Mouse (Mus musculus) MEL (cell line): ENCODE results near the gene Gm10837. TPM values are rescaled to one million over a fixed set of nuclear protein-coding genes. Genes with fewer than 3 reads are reported as not detected.

Source experiments
- DNase-seq: peaks from one replicate; pipeline ENCODE4 v3.0.0; 2011; ENCODE audit warnings: low read depth, low spot score
- H3K27ac ChIP-seq: 2 replicates; pipeline ENCODE4 v1.5.1; 2012; ENCODE audit warnings: low read depth, mild to moderate bottlenecking, control low read depth, low read length, moderate library complexity; ENCODE audit not compliant: control insufficient read depth
- H3K27me3 ChIP-seq, 2 experiments: fragments of 150-350 bp in 1 of 2; sonication (generic) in 1 of 2; 2 replicates each; pipeline ENCODE4 v1.6.1; 2012; ENCODE audit warnings: low read length in 2 of 2, mild to moderate bottlenecking in 2 of 2, improper control_type of control experiment in 1 of 2, moderate library complexity in 1 of 2; ENCODE audit not compliant: insufficient read depth in 2 of 2, control insufficient read depth in 1 of 2
- H3K36me3 ChIP-seq, 2 experiments: 2 replicates each; pipeline ENCODE4 v1.6.1; 2012 to 2014; ENCODE audit warnings: low read length in 2 of 2, improper control_type of control experiment in 1 of 2, inconsistent platforms in 1 of 2, mild to moderate bottlenecking in 1 of 2; ENCODE audit not compliant: insufficient read depth in 2 of 2, control insufficient read depth in 1 of 2
- H3K4me1 ChIP-seq, 2 experiments: fragments of 150-350 bp in 1 of 2; sonication (generic) in 1 of 2; 2 replicates each; pipeline ENCODE4 v1.6.1; 2012; ENCODE audit warnings: low read length in 2 of 2, improper control_type of control experiment in 1 of 2, mild to moderate bottlenecking in 1 of 2; ENCODE audit not compliant: insufficient read depth in 2 of 2, control insufficient read depth in 1 of 2
- H3K4me3 ChIP-seq, 2 experiments: fragments of 150-350 bp in 1 of 2; sonication (generic) in 1 of 2; 2 replicates each; pipeline ENCODE4 v1.5.1; 2012; ENCODE audit warnings: low read depth in 2 of 2, low read length in 2 of 2, mild to moderate bottlenecking in 2 of 2, moderate library complexity in 2 of 2, control low read depth in 1 of 2, improper control_type of control experiment in 1 of 2; ENCODE audit not compliant: control insufficient read depth in 1 of 2, insufficient read depth in 1 of 2
- H3K79me2 ChIP-seq: 2 replicates; pipeline ENCODE4 v1.6.1; 2012; ENCODE audit warnings: mild to moderate bottlenecking, low read length, moderate library complexity; ENCODE audit not compliant: control insufficient read depth, poor library complexity, insufficient read depth
- H3K9ac ChIP-seq: 2 replicates; pipeline ENCODE4 v1.6.1; 2012; ENCODE audit warnings: low read depth, mild to moderate bottlenecking, control low read depth, low read length, moderate library complexity; ENCODE audit not compliant: control insufficient read depth, poor library complexity, severe bottlenecking
- H3K9me3 ChIP-seq: fragments of 150-350 bp; sonication (generic); replicated peaks from 2 replicates; pipeline ENCODE4 v1.6.1; 2012; ENCODE audit warnings: mild to moderate bottlenecking, low read length, improper control_type of control experiment, moderate library complexity; ENCODE audit not compliant: insufficient read depth
- CHD1 ChIP-seq: IDR thresholded peaks from 2 replicates; pipeline ENCODE4 v1.6.1; 2012; ENCODE audit warnings: low read depth, mild to moderate bottlenecking, inconsistent platforms, low read length, improper control_type of control experiment
- CHD2 ChIP-seq: IDR thresholded peaks from 2 replicates; pipeline ENCODE4 v1.6.1; 2011; ENCODE audit warnings: low read length, improper control_type of control experiment
- E2F4 ChIP-seq: IDR thresholded peaks from 2 replicates; pipeline ENCODE4 v1.6.1; 2011; ENCODE audit warnings: low read depth, low read length, improper control_type of control experiment, borderline replicate concordance
- ETS1 ChIP-seq: IDR thresholded peaks from 2 replicates; pipeline ENCODE4 v1.6.1; 2012; ENCODE audit warnings: low read depth, mild to moderate bottlenecking, inconsistent platforms, low read length, improper control_type of control experiment, moderate library complexity
- GATA1 ChIP-seq: IDR thresholded peaks from 2 replicates; pipeline ENCODE4 v1.6.1; 2011; ENCODE audit warnings: low read depth, low read length, improper control_type of control experiment
- JUND ChIP-seq: IDR thresholded peaks from 2 replicates; pipeline ENCODE4 v1.6.1; 2011; ENCODE audit warnings: low read depth, mild to moderate bottlenecking, improper control_type of control experiment, low read length
- KAT2A ChIP-seq: conservative IDR thresholded peaks from 2 replicates; pipeline ENCODE4 v1.6.1; 2012; ENCODE audit warnings: low read depth, low read length, improper control_type of control experiment, inconsistent platforms
- MAFK ChIP-seq: IDR thresholded peaks from 2 replicates; pipeline ENCODE4 v1.6.1; 2011; ENCODE audit warnings: low read depth, mild to moderate bottlenecking, low read length, improper control_type of control experiment, borderline replicate concordance
- MAX ChIP-seq: IDR thresholded peaks from 2 replicates; pipeline ENCODE4 v1.6.1; 2011; ENCODE audit warnings: low read length, improper control_type of control experiment
- NELFE ChIP-seq: IDR thresholded peaks from 2 replicates; pipeline ENCODE4 v1.6.1; 2011; ENCODE audit warnings: low read depth, low read length, improper control_type of control experiment
- NRF1 ChIP-seq: IDR thresholded peaks from 2 replicates; pipeline ENCODE4 v1.6.1; 2014; ENCODE audit warnings: low read depth, mild to moderate bottlenecking, inconsistent platforms, low read length, improper control_type of control experiment, moderate library complexity; ENCODE audit not compliant: poor library complexity, insufficient read depth, severe bottlenecking
- RAD21 ChIP-seq: IDR thresholded peaks from 2 replicates; pipeline ENCODE4 v1.6.1; 2011; ENCODE audit warnings: mild to moderate bottlenecking, low read depth, low read length, improper control_type of control experiment
- USF1 ChIP-seq: IDR thresholded peaks from 2 replicates; pipeline ENCODE4 v1.6.1; 2014; ENCODE audit warnings: low read depth, mild to moderate bottlenecking, inconsistent platforms, low read length, improper control_type of control experiment, moderate library complexity
- USF2 ChIP-seq, 2 experiments: IDR thresholded peaks; 2 replicates each; pipeline ENCODE4 v1.6.1; 2011 to 2012; ENCODE audit warnings: improper control_type of control experiment in 2 of 2, low read length in 2 of 2, borderline replicate concordance in 1 of 2, inconsistent platforms in 1 of 2, low read depth in 1 of 2, mild to moderate bottlenecking in 1 of 2; ENCODE audit not compliant: insufficient read depth in 1 of 2
- ZC3H11A ChIP-seq: IDR thresholded peaks from 2 replicates; pipeline ENCODE4 v1.6.1; 2012; ENCODE audit warnings: low read depth, mild to moderate bottlenecking, inconsistent platforms, low read length, improper control_type of control experiment
- ZKSCAN1 ChIP-seq: IDR thresholded peaks from 2 replicates; pipeline ENCODE4 v1.6.1; 2012; ENCODE audit warnings: low read depth, mild to moderate bottlenecking, inconsistent platforms, low read length, improper control_type of control experiment, moderate library complexity
- polyA plus RNA-seq, 2 experiments: library from polyadenylated mRNA; stranded (reverse) in 1 of 2; unstranded in 1 of 2; fragments of >175 nt in 1 of 2; fragments of >200 nt in 1 of 2; gene quantifications; 2 replicates each; pipeline versions ENCODE4 v1.2.1 to v1.2.4; 2012; ENCODE audit warnings: low replicate concordance in 2 of 2, low read depth in 1 of 2; ENCODE audit not compliant: insufficient read length in 2 of 2, insufficient read depth in 1 of 2, missing spikeins in 1 of 2
- total RNA-seq: library from RNA; depleted of rRNA; stranded (reverse); fragments of 300-350 nt; gene quantifications from 2 replicates; pipeline ENCODE4 v1.2.3, GENCODE M21; 2012

The Gm10837 gene
- total and polyA plus RNA-seq, 3 experiments: not detected

DNA sequence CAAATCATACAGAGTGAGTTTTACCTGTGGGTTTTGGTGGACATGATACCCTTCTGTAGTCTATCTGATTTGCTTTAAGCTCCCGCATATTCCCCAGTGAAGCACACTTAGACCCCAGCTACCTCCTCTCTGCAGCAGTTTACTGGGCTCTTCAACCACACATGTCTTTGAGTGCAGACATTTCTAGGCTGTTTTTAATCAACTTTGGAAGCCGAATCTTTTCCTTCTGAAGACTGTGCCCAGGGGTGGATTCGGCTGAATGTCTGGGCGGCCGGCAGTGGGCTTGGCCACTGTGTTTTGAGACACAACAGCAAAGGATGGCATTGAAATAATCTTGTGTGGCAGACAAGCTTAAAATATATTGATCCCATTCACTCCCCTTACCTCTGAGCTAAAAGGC is 3.0 kb upstream of the Gm10837 start:
- Histone ChIP-seq H3K27ac (no peak overlapping the region), H3K4me3 (no peak overlapping the region), H3K9me3 (no peaks in the 10 kb centered on the region), H3K36me3 (no peaks in the 10 kb centered on the region), H3K79me2 (no peaks in the 10 kb centered on the region), H3K27me3 (no peaks in the 10 kb centered on the region), H3K9ac (no peak overlapping the region), H3K4me1 (no peaks in the 10 kb centered on the region)
- TF ChIP-seq MAFK: no peak
- TF ChIP-seq CHD1: no peak
- no peak for TF ChIP-seq CHD2
- no peak for TF ChIP-seq NRF1
- no peak for TF ChIP-seq E2F4
- no peak for TF ChIP-seq USF2 (IDR thresholded peaks at IDR 0.05; ENCODE audit: borderline replicate concordance in 1 of 2, insufficient read depth in 1 of 2, low read depth in 1 of 2, low read length in 2 of 2)
- no peak for TF ChIP-seq ZC3H11A
- TF ChIP-seq KAT2A: no peak
- TF ChIP-seq USF1: no peak
- TF ChIP-seq GATA1: no peak
- no peak for DNase-seq

DNA sequence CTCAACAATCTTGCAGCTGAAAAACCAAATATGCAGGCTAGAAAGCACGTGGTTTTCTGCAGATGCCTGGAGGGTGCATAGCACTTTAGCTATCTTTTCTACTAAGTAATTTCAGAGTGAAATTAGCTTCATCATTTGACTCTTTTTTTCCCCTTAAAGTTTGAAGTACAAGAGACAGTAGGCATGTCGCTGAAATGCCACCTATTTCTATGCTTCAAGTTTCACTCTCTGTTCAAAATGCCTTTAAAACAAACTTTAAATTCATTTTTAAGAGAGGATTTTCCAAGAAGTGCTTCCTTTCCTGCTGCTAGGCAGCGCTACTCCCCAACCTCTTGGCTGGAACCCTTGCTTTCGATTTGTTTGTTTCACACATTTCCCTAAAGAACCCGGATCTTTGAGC is 1.3 kb upstream of the Gm10837 start:
- Histone ChIP-seq H3K36me3 (no peaks in the 10 kb centered on the region), H3K79me2 (no peaks in the 10 kb centered on the region), H3K27ac (no peak overlapping the region), H3K9me3 (no peaks in the 10 kb centered on the region), H3K9ac (no peak overlapping the region), H3K4me3 (no peak overlapping the region), H3K4me1 (no peaks in the 10 kb centered on the region), H3K27me3 (no peaks in the 10 kb centered on the region)
- TF ChIP-seq ETS1 (no peak), RAD21 (no peak)
- DNase-seq: no peak

DNA sequence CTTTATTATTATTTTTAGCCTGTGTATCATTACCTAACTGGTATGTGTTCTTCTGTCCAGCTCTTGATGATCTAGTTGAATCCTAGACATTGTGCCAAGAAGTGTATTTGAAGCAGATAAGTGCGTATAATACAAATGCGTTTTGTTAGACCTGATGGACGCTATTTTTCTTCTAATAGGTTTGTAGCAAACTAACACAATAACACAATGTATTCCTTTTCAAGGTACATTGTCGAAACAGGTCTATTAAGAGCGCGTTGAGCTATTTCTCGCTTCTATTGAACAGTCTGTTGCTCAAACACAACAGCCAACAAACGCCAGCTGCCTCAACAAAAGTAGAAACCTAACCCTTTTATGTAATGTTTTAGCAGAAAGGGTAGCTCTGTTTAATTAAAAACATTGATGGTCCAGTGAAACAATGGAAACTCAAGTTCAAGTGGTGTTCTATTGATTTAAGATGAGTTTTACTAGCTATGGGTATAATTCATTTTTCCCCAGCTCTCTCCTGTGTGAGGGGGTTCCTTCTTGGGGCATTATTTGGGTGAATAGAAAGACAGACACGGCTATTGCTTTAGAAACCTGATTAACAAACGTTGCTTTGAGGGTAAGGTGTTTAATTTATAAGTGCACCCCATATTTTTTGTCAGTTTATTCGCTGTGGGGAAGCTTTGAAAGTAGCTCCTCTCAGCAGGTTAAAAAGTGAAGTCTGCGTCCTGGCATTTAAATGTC is 536 bp upstream of the Gm10837 start:
- Histone ChIP-seq H3K9ac (no peak overlapping the region), H3K27ac (no peak overlapping the region), H3K79me2 (no peaks in the 10 kb centered on the region)
- DNase-seq: no peak
- TF ChIP-seq ZC3H11A (no peak), ZKSCAN1 (no peak), JUND (no peak), MAX (no peak), MAFK (no peak), NELFE (no peak)
- TF ChIP-seq, all 39 proteins: peak for 0
- H3K4me3 ChIP-seq: no peak overlapping the region
- H3K27me3 ChIP-seq: no peaks in the 10 kb centered on the region
- H3K4me1 ChIP-seq: no peaks in the 10 kb centered on the region
- H3K36me3 ChIP-seq: no peaks in the 10 kb centered on the region
- no peaks in the 10 kb centered on the region for H3K9me3 ChIP-seq
